Mouse (Mus musculus) cerebellum, adult 18-20 months (tissue): ENCODE measurements at regions not wholly inside any gene's neighbourhood (a gene's known extent, or its start where the extent isn't known, plus 50 kb on each side); places are given as distances from the start of the nearest gene placed in this dataset.

Experiments used
- DNase-seq, 2 experiments: peaks; one replicate each; pipeline ENCODE4 v3.0.0; 2021

GRCm38 (mm10) chr4:153018138-153018921 lies 464.3 kb downstream of the Ajap1 start:
- no peak for DNase-seq

DNA sequence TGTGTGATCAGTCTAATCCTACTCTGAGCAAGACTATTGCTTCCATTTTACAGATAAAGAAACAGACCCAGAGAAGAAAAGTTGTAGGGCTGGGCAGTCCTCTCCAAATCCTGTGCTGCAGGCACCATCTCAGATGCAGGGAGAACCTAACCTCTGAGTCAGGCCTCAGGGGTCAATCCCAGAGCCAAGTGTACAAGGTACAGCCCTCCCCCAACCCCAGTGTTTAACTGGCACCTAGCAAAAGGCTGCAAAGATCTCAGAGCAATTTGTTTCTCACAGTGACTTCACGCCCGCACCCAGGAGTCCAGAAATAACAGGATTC lies 464.8 kb downstream of the Ajap1 start:
- no peak for DNase-seq

- no peak for DNase-seq
Measured at GRCm38 (mm10) chr4:153003338-153003737, 479.3 kb downstream of the Ajap1 start.

DNA sequence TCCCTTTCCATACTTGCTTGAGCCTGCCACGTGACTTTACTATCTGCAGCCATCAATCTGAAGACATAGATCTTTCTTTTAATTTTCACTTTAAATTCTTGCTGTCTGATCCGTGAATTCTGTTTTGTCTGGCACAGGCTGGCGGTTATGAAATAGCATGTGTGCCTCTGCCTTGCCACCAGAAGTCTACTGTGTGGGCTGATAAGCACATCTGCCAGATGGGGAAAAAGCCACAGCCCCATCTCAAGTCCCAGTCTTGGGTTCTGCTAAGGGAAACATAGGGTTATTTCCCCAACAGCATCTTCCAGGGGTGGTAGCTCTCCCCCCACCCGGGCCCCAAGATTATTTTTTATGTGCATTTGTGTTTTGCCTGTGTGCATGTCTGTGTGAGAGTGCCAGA lies 480.1 kb downstream of the Ajap1 start:
- DNase-seq = no peak

GRCm38 (mm10) chr4:153001761-153002160 lies 480.9 kb downstream of the Ajap1 start:
- DNase-seq = no peak

GRCm38 (mm10) chr4:152999526-152999925 lies 483.1 kb downstream of the Ajap1 start:
- no peak for DNase-seq

DNA sequence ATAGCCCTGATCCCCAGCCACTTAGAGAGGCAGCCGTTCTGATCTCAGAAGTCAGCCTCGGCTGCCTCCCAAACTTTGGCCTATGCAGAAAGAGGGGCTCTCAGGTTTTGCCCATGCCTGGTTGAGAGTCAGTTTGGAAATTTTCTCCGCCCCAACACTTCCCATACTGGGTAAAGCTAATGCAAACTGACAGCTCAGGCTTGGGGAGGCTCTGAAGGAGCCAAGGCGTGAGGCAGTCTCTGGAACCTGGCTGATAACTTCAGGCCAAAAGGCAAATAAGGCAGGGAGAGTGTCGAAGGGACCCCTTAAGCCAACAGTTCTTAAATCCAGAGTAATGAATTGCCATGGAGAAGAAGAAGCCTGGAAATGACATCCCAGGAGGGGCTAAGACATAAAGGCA lies 485.4 kb downstream of the Ajap1 start:
- no peak for DNase-seq

DNA sequence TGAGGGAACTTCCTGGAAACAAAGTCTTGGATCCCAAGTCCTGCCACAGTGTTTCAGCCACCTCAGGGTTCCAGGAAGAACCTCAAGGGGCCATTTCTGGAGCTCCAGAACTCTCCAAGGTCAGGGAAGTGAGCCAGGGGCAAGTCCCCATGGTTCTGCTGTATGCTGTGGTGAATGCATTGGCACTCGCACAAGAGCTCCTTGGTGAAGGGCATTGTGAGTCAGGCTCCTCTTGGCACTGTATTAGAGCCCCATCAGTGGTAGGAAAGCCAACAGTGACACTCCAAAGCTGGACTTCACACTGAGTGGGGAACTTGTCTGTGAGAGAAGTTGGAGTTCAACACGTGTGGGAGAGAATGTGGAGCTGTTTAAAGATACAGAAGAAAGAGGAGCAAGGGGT lies 486.0 kb downstream of the Ajap1 start:
- DNase-seq = no peak

GRCm38 (mm10) chr4:152995052-152995595 lies 487.5 kb downstream of the Ajap1 start:
- no peak for DNase-seq

DNA sequence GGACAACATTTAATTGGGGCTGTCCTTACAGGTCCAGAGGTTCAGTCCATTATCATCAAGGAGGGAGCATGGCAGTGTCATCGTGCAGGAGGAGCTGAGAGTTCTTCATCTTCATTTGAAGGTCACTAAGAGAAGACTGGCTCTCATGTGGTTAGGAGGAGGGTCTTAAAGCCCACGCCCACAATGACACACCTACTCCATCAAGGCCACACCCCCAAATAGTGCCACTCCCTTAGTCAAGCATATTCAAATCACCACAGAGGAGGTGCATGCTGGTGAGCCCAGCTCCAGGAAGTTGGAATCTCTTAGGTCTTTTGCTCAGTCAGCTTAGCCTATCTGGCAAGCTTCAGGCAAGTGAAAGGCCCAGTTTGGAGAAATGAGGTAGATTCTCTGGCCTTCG lies 488.4 kb downstream of the Ajap1 start:
- no peak for DNase-seq

DNA sequence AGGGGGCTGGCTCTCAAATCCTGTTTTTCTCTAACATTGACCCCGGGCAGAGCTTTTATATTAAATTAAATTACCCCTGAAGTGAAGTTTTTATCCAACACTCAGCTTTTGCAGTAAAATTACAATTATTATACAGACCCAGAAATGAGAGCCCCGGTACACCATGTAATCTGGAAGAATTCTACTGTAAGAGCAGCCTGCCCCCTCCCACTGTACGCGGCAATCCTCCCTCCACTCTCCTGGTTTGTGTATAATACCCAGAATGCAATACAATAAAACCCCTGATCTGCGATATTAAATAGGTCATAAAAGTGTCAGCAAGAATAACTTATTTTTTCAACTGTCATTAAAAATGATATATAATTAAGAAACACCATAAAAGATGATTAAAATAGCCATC lies 492.3 kb downstream of the Ajap1 start:
- DNase-seq = no peak

DNA sequence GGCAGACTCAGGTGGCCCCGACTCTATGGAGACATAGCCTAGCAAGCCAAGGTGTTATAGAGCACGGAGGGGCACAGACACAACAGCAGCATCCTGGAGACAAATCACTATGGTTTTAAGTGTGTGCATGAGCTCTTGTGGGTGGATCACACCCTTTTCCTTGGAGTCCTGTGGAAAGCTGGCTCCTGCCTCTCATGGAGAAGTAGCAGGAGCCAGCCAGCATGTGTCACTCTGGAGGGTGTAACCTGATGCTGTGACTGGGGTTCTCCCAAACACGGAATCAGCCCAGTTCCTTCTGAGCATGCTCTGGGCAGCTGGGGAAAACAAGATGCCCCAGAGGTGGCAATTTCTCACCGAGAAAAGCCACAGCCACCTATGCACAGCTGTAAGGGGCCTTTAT lies 494.9 kb downstream of the Ajap1 start:
- DNase-seq = no peak

DNA sequence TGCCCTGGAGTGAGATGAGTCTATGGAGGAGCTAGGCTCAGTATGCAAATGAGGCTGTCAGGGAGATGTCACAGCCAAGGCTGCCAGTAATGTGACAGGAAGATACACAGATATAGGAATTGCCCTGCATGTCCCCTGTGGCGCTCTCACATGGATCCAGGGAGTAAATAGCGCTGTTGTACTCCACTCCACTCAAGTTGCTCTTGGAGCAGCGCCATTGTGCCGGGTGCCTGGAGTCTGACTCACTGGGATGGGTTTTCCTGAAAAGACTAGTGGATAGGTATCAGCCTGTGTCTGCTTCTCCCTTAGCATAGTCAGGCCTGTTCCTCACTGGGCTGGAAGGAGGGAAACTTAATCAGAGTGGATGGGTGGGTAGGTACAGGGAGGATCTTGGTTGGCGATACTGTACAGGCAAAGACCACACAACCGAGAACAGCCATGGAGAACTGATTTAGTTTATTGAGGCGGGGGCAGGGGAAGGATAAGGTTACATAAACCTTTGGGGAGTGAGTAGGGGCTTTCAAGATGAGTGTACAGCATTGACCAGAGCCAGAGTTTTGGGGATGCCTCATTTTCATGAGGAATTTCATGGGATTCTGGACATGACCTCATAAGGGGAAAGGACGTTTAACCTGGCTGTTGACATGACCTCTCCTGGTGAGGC lies 497.5 kb upstream of the Kcnab2 start:
- DNase-seq = no peak

- no peak for DNase-seq
Measured at GRCm38 (mm10) chr4:152963001-152963400, 485.3 kb upstream of the Kcnab2 start.

DNA sequence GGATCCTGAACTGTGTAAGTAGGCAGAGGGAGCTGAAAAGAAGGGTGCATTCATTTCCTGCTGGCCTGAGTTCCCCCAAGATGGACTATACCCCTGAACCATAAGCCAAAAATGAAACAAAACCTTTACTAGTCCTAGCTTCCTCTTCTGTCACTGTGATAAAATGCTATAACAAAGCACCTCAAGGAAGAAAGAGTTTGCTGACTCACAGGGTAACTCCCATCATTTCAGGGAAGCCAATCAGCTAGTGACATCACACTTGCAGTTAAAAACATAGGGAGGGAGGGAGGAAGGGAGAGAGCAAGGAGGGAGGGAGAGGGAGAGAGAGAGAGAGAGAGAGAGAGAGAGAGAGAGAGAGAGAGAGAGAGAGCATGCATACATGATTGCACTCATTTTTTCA lies 484.5 kb upstream of the Kcnab2 start:
- no peak for DNase-seq

DNA sequence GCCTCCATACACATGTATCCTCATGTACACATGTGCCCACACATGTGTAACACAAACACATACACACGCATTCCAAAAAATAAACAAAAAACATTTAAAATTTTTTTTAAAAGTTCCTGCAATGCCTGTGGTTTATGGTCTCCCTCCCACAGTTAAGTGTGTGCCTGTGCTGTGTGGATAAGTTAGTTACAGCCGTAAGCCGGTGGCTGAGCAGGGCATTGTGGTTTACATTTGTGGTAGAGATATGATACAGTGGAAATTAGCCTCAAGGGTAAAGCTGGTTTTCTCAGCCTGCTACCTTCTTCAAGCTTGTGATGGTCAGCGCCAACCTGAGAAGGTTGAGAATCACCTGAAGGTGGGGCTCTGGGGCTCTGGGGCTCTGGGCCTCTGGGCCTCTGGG lies 484.0 kb upstream of the Kcnab2 start:
- DNase-seq = no peak

DNA sequence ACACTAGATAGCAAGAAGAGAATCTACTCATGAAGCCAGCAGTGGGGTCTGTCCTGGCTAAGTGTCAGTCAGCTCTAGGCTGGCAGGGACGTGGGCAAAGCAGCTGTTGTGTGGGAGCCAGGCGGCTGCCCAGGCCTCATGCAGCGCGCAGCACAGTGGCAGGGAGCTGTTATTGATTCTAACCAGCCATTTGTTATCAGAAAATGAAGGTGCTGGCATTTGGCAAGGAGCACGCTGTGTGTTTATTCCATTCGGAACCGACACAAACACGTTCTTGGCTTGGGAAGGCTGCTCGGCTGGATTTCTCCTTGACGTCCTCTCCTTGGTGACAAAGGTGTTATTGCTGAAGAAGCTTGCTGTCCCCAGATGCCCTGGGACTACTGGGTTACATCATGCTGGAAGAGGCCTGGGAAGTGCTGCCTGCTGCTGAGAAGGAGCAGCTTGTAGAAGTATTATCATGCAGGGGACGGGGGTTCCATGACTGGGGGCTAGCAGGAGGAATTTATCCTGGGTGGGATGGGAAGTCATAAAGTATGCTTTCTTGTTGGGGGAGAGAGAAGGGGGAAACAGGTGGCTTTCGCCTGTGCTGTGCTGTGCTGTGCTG lies 482.1 kb upstream of the Kcnab2 start:
- no peak for DNase-seq

- no peak for DNase-seq
Measured at GRCm38 (mm10) chr4:152953237-152953974, 475.7 kb upstream of the Kcnab2 start.

DNA sequence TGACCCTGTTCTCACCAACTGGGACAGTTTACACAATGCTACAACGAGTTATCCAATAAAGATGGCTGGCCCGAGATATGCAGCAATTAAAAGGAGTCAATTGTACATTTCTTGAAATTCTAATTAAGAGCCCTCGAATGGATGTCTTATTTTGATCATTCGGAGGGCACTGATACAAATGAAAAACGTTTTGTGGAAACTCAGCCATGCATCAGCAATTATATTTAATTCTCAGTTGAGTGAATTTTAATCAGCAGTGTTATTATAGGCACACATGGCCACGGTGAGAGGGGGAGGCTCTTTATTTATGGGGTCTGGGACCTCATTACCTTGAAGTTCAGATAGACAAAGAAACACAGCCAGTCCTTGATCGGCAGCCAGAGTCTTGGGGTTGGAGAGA lies 471.3 kb upstream of the Kcnab2 start:
- no peak for DNase-seq

DNA sequence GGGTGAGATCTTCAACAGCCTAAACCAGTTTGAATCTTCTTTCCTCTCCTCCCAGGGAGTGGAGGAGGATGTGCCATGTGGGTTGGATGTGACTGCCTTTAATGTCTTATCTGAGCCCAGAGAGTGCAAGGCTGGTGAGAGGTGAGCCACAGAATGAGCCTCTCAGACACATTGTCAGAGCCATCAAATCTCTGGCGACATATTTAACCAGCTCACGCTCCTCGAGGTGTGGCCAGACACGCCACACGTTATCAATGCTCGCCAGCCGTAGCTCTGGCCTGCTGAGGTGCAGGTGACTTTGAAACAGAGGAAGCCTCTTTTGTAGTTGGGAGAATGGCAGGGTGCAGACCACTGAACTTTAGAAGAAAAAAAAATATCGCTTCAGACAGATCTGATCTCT lies 463.5 kb upstream of the Kcnab2 start:
- no peak for DNase-seq

DNA sequence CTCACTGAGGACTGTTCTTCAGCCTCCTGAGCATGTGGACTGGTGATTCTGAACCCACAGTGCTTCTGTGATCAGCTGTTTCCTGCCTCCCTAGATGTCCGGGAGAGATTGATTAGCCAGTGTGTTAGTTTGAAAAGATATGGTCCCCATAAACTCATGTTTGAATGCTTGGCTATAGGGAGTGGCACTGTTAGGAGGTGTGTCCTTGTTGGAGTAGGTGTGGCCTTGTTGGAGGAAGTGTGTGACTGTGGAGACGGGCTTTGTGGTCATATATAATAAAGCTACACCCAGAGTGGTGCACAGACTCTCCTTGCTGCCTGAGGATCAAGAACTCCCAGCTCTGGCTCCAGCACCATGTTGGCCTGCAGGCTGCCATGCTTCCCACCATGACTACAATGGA lies 458.9 kb upstream of the Kcnab2 start:
- DNase-seq = no peak

GRCm38 (mm10) chr4:152935484-152935883 lies 457.8 kb upstream of the Kcnab2 start:
- DNase-seq = no peak

- no peak for DNase-seq
Measured at GRCm38 (mm10) chr4:152928422-152928985, 450.8 kb upstream of the Kcnab2 start.
